Mouse (Mus musculus): Measurements from ENCODE around the gene Resp18. TPM values are rescaled to one million over a fixed set of nuclear protein-coding genes. Genes with fewer than 3 reads are reported as not detected.

Gene Resp18
- polyA plus RNA-seq, 1 experiment from 2014 or later: 0.35 TPM

GRCm38 (mm10) chr1:75230335-75230994, 47.8 kb downstream of the Resp18 start:
- no peaks in the 10 kb centered on the region for H3K27me3 ChIP-seq
- H3K4me2 ChIP-seq: no peak overlapping the region
- peaks cover under 1% of the 10 kb centered on the region; the same call in 1 of the 2 replicates for H3K4me1 ChIP-seq
- no peak overlapping the region for H3K9ac ChIP-seq
- H3K36me3 ChIP-seq: no peaks in the 10 kb centered on the region
- no peaks in the 10 kb centered on the region for H3K9me3 ChIP-seq
- no peak overlapping the region for H3K4me3 ChIP-seq
- H3K27ac ChIP-seq: no peak overlapping the region
- no peak for ATAC-seq (ENCODE audit: insufficient number of reproducible peaks, low FRiP score, low TSS enrichment, low read depth)
- WGBS: 59% methylated on average over 7 of the region's 7 CpGs

GRCm38 (mm10) chr1:75229158-75229557, 49.1 kb downstream of the Resp18 start:
- Histone ChIP-seq H3K27ac (no peak overlapping the region), H3K4me3 (no peak overlapping the region), H3K9me3 (no peaks in the 10 kb centered on the region), H3K36me3 (no peaks in the 10 kb centered on the region), H3K4me1 (no peaks in the 10 kb centered on the region), H3K27me3 (no peaks in the 10 kb centered on the region), H3K9ac (no peak overlapping the region), H3K4me2 (no peak overlapping the region)
- ATAC-seq (ENCODE audit: insufficient number of reproducible peaks, low FRiP score, low TSS enrichment, low read depth): no peak
- WGBS: 51% methylated on average over 4 of the region's 4 CpGs

GRCm38 (mm10) chr1:75227653-75228052, 50.6 kb downstream of the Resp18 start:
- Histone ChIP-seq H3K4me2 (no peak overlapping the region), H3K9ac (no peak overlapping the region), H3K9me3 (no peaks in the 10 kb centered on the region), H3K4me1 (no peaks in the 10 kb centered on the region), H3K27me3 (no peaks in the 10 kb centered on the region), H3K27ac (no peak overlapping the region), H3K36me3 (no peaks in the 10 kb centered on the region), H3K4me3 (no peak overlapping the region)
- ATAC-seq (ENCODE audit: insufficient number of reproducible peaks, low FRiP score, low TSS enrichment, low read depth): no peak
- WGBS: 73% methylated on average over 1 of the region's 1 CpGs

- ATAC-seq (ENCODE audit: insufficient number of reproducible peaks, low FRiP score, low TSS enrichment, low read depth): no peak
- Histone ChIP-seq H3K27ac (no peak overlapping the region), H3K9ac (no peak overlapping the region), H3K4me3 (no peak overlapping the region), H3K9me3 (no peaks in the 10 kb centered on the region), H3K36me3 (no peaks in the 10 kb centered on the region), H3K27me3 (peaks cover 9% of the 10 kb centered on the region), H3K4me2 (no peak overlapping the region), H3K4me1 (no peaks in the 10 kb centered on the region)
- 62% methylated on average over 2 of the region's 2 CpGs for WGBS
Observed at GRCm38 (mm10) chr1:75226138-75226537, 52.1 kb downstream of the Resp18 start.

- Histone ChIP-seq H3K36me3 (no peaks in the 10 kb centered on the region), H3K9ac (no peak overlapping the region), H3K4me1 (no peaks in the 10 kb centered on the region), H3K4me2 (no peak overlapping the region), H3K27ac (no peak overlapping the region), H3K27me3 (peaks cover 16% of the 10 kb centered on the region), H3K9me3 (no peaks in the 10 kb centered on the region), H3K4me3 (no peak overlapping the region)
- ATAC-seq (ENCODE audit: insufficient number of reproducible peaks, low FRiP score, low TSS enrichment, low read depth): no peak
- 68% methylated on average over 3 of the region's 3 CpGs for WGBS
Observed at GRCm38 (mm10) chr1:75225473-75225872, 52.7 kb downstream of the Resp18 start.

- Histone ChIP-seq H3K4me3 (no peak overlapping the region), H3K27me3 (peaks cover 35% of the 10 kb centered on the region)
Observed at GRCm38 (mm10) chr1:75223532-75223931, 54.7 kb downstream of the Resp18 start.

GRCm38 (mm10) chr1:75222926-75223325, 55.3 kb downstream of the Resp18 start:
- 75% methylated on average over 6 of the region's 6 CpGs for WGBS
- Histone ChIP-seq H3K27ac (no peak overlapping the region), H3K9ac (no peak overlapping the region), H3K36me3 (no peaks in the 10 kb centered on the region), H3K9me3 (no peaks in the 10 kb centered on the region), H3K27me3 (peaks cover 41% of the 10 kb centered on the region), H3K4me3 (no peak overlapping the region), H3K4me1 (peaks cover 20% of the 10 kb centered on the region), H3K4me2 (no peak overlapping the region)
- ATAC-seq (ENCODE audit: insufficient number of reproducible peaks, low FRiP score, low TSS enrichment, low read depth): no peak

More at GRCm38 (mm10) chr1:75223532-75223931, 54.7 kb downstream of the Resp18 start:
- Histone ChIP-seq H3K36me3 (no peaks in the 10 kb centered on the region), H3K4me2 (no peak overlapping the region), H3K27ac (no peak overlapping the region), H3K9me3 (no peaks in the 10 kb centered on the region), H3K9ac (no peak overlapping the region), H3K4me1 (peaks cover 14% of the 10 kb centered on the region)
- WGBS: 65% methylated on average over 6 of the region's 6 CpGs
- no peak for ATAC-seq (ENCODE audit: insufficient number of reproducible peaks, low FRiP score, low TSS enrichment, low read depth)

Other genes starting within 250 kb of the Resp18 start
- gene Nhej1, start 153.2 kb downstream of the Resp18 start, polyA plus RNA-seq (2015; fragmentation: Nextera tagmentation; extraction: Ambion mirVana): 10.7 and 10.9 TPM in 2 replicates
- 0.19 and 0.35 TPM in 2 replicates for gene Slc23a3, start 144.5 kb downstream of the Resp18 start, polyA plus RNA-seq (2015; fragmentation: Nextera tagmentation; extraction: Ambion mirVana)
- gene Cnppd1, start 135.7 kb downstream of the Resp18 start, polyA plus RNA-seq (2015; fragmentation: Nextera tagmentation; extraction: Ambion mirVana): 43.8 and 46.8 TPM in 2 replicates
- gene Retreg2, start 135.6 kb downstream of the Resp18 start, polyA plus RNA-seq (2015; fragmentation: Nextera tagmentation; extraction: Ambion mirVana): 41.5 and 47.3 TPM in 2 replicates
- gene Zfand2b, start 109.8 kb downstream of the Resp18 start, polyA plus RNA-seq (2015; fragmentation: Nextera tagmentation; extraction: Ambion mirVana): 44.4 and 48.6 TPM in 2 replicates
- 28.3 and 29.5 TPM in 2 replicates for gene Abcb6, start 98.0 kb downstream of the Resp18 start, polyA plus RNA-seq (2015; fragmentation: Nextera tagmentation; extraction: Ambion mirVana)
- gene Ankzf1, start 86.3 kb downstream of the Resp18 start, polyA plus RNA-seq (2015; fragmentation: Nextera tagmentation; extraction: Ambion mirVana): 28.0 and 30.7 TPM in 2 replicates
- 33.9 TPM in 2 replicates for gene Atg9a, start 86.2 kb downstream of the Resp18 start, polyA plus RNA-seq (2015; fragmentation: Nextera tagmentation; extraction: Ambion mirVana)
- gene Glb1l, start 67.6 kb downstream of the Resp18 start, polyA plus RNA-seq (2015; fragmentation: Nextera tagmentation; extraction: Ambion mirVana): 16.7 and 19.0 TPM in 2 replicates
- gene Stk16, start 67.6 kb downstream of the Resp18 start, polyA plus RNA-seq (2015; fragmentation: Nextera tagmentation; extraction: Ambion mirVana): 119 TPM in 2 replicates
- 124 and 168 TPM in 2 replicates for gene Tuba4a, start 58.5 kb downstream of the Resp18 start, polyA plus RNA-seq (2015; fragmentation: Nextera tagmentation; extraction: Ambion mirVana)
- not detected in 2 replicates for gene A630095N17Rik, start 46.3 kb downstream of the Resp18 start, polyA plus RNA-seq (2015; fragmentation: Nextera tagmentation; extraction: Ambion mirVana)
- 44.5 and 49.5 TPM in 2 replicates for gene Dnajb2, start 42.0 kb downstream of the Resp18 start, polyA plus RNA-seq (2015; fragmentation: Nextera tagmentation; extraction: Ambion mirVana)
- 0.12 and 0.14 TPM in 2 replicates for gene Ptprn, start 13.9 kb downstream of the Resp18 start, polyA plus RNA-seq (2015; fragmentation: Nextera tagmentation; extraction: Ambion mirVana)
- 117 TPM in 2 replicates for gene Dnpep, start 39.6 kb upstream of the Resp18 start, polyA plus RNA-seq (2015; fragmentation: Nextera tagmentation; extraction: Ambion mirVana)
- gene Des, start 81.9 kb upstream of the Resp18 start, polyA plus RNA-seq (2015; fragmentation: Nextera tagmentation; extraction: Ambion mirVana): 74.4 and 227 TPM in 2 replicates
- 15.4 and 16.3 TPM in 2 replicates for gene Speg, start 96.9 kb upstream of the Resp18 start, polyA plus RNA-seq (2015; fragmentation: Nextera tagmentation; extraction: Ambion mirVana)
- 94.6 and 97.0 TPM in 2 replicates for gene Gmppa, start 157.5 kb upstream of the Resp18 start, polyA plus RNA-seq (2015; fragmentation: Nextera tagmentation; extraction: Ambion mirVana)
- gene Asic4, start 172.0 kb upstream of the Resp18 start, polyA plus RNA-seq (2015; fragmentation: Nextera tagmentation; extraction: Ambion mirVana): 0.14 TPM in 2 replicates
- 51.7 and 58.8 TPM in 2 replicates for gene Chpf, start 200.9 kb upstream of the Resp18 start, polyA plus RNA-seq (2015; fragmentation: Nextera tagmentation; extraction: Ambion mirVana)
- 0.74 and 0.79 TPM in 2 replicates for gene Tmem198, start 201.1 kb upstream of the Resp18 start, polyA plus RNA-seq (2015; fragmentation: Nextera tagmentation; extraction: Ambion mirVana)
- gene Obsl1, start 228.0 kb upstream of the Resp18 start, polyA plus RNA-seq (2015; fragmentation: Nextera tagmentation; extraction: Ambion mirVana): 83.7 and 90.9 TPM in 2 replicates
- 11.2 and 12.2 TPM in 2 replicates for gene Inha, start 228.7 kb upstream of the Resp18 start, polyA plus RNA-seq (2015; fragmentation: Nextera tagmentation; extraction: Ambion mirVana)
- 19.9 and 20.2 TPM in 2 replicates for gene Stk11ip, start 243.1 kb upstream of the Resp18 start, polyA plus RNA-seq (2015; fragmentation: Nextera tagmentation; extraction: Ambion mirVana)